Mouse (Mus musculus) forelimb bud, embryonic 11.5 days (tissue): ENCODE data around the gene Prom1.

ENCODE experiments used
- DNase-seq: peaks from one replicate; pipeline ENCODE4 v3.0.0-alpha.2; 2012; ENCODE audit warnings: low read depth, low spot score

Gene Prom1

DNA sequence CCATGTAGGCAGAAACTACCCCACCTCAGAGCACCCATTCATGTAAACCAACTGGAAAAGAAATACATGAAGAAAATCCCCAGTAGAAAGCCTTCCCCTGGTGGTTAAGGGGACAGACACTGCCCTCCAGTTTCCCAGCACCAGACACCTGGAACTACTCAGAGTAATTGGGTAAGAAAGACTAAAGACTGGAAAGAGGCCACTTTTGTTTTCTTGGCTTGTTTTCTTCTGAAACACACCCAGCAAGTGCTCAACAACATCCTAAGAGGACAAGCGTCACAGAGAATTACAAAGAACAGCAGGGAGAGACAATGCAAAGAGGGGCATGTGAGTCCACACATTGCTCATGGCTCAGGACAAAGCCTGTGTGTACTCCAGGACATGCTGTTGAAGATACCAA lies 20.7 kb downstream of the Prom1 start:
- DNase-seq, result peak; percentile 29

- no peak for DNase-seq
Measured at GRCm38 (mm10) chr5:44080276-44081054, 21.4 kb downstream of the Prom1 start.

GRCm38 (mm10) chr5:44075432-44075831 lies 26.4 kb downstream of the Prom1 start:
- no peak for DNase-seq

DNA sequence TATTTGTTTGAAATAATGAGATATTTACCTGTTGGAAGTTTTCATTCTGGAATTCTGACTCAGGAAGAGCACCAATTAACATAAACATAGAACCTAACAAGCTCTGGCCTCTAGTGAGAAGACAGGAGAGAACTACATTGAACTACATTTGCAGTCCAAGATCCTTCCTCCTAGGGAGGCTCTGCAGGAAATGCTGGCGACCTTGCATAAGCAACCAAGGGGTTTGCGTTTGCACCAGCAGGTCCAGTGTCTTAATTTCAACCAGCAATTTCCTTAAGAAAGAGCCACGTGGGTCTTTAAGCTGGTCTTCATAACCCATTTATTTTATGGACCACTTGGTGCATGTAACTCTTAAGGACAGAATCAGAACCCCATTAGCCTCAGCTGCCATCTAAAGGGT lies 28.2 kb downstream of the Prom1 start:
- DNase-seq, result no peak

DNA sequence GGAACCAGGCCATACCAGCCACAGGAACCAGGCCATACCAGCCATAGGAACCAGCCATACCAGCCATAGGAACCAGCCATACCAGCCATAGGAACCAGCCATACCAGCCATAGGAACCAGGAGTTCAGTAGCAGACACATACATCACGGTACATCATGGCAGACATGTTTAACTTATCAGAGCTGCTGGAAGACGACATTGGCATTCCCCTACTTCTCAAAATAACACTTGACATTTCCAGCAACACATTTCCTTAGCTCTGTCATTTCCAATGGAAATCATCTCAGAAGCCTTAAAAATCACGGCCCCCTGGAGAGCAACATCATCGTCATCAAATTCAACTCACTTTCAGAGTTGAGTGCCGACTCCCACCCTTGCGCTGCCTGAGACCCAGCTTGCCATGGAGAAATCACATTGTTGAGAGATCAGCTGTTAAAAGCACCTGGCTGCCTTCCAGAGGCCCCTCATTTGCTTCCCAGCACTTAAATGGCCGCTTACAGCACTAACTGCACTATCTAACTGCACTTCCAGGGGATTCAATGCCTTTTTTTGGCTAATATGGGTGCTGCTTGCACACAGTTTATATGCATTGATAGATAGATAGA lies 31.2 kb downstream of the Prom1 start:
- DNase-seq, result no peak

DNA sequence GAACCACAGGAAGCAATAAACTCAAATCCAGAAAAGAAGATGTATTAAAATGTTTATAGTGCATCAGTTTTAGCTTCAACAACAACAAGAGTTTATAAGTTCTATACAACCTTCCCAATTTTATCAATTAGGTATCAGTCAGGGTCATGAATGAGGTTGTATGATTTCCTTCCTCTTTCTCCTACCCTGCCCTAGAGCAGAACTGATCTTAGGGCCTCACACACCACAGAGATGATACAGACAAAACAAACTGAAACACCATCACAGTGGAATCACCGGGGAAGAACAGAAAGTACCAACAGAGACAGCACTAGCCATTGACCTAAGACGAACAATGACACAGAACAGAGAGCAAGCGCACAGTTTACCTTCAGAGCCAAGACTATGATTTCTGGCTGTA lies 43.6 kb downstream of the Prom1 start:
- no peak for DNase-seq

GRCm38 (mm10) chr5:44050213-44050612 lies 51.6 kb downstream of the Prom1 start:
- DNase-seq, result no peak

- no peak for DNase-seq
Measured at GRCm38 (mm10) chr5:44049395-44049976, 52.3 kb downstream of the Prom1 start.

GRCm38 (mm10) chr5:44048568-44049363 lies 53.1 kb downstream of the Prom1 start:
- DNase-seq, result peak; percentile 66

DNA sequence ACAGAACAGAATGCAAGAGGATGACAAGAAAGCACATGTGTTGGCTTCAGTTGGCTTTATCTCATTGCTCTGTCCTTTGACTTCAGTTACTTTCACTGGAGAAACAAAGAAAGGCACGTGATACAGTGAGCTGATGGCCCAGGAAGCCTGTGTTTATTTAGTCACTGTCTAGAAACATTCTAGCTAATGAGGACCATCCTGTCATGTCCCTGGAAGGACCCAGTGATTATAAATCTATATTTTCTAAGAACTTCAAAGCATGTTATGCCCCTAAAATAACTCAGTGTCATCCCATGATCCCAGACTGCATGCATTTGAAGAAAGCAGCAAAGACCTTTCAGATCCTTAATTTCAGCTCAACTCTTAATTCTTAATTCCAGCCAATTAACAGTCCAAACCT lies 60.1 kb downstream of the Prom1 start:
- no peak for DNase-seq

DNA sequence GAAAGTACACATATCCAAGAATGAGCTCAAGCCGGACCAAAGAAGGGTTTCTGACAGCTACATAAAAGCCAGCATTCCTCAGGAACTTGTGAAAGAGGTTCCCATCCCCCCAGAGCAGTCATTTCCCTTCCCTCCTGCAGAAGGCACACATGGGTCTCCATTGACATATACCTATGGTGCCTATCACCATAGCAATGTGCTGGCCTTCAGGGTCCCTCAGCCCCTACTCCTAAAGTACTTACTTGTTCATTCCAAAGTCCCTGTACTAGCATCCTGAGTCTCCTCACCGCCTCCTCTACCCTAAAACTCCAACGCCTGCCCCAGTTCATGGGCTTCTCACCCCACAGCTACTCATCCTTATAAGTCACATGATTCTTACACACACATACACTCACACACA lies 60.8 kb downstream of the Prom1 start:
- DNase-seq, result no peak

- DNase-seq, result no peak
Measured at GRCm38 (mm10) chr5:43998295-43998989, 103.4 kb downstream of the Prom1 start.

DNA sequence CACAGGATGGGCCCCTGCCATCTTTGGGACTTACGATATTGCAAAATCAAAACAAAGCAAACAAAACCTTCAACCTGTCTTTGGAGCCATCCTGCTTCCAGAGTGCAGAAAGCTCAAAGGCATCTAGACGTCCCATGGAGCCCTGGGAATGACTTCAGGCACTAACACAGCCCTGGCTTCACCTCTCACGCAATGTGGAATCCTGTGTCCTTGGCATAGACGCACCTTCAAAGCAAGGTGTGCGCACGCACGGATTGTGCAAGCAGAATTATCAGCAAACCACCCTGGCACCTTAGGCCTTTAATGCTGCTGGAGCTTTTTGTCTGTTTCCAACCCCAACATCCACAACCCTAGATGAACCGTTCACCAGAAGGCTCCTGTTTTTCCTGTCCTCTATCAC lies 104.2 kb downstream of the Prom1 start:
- DNase-seq, result no peak

- no peak for DNase-seq
Measured at GRCm38 (mm10) chr5:43996162-43996561, 105.7 kb downstream of the Prom1 start.

DNA sequence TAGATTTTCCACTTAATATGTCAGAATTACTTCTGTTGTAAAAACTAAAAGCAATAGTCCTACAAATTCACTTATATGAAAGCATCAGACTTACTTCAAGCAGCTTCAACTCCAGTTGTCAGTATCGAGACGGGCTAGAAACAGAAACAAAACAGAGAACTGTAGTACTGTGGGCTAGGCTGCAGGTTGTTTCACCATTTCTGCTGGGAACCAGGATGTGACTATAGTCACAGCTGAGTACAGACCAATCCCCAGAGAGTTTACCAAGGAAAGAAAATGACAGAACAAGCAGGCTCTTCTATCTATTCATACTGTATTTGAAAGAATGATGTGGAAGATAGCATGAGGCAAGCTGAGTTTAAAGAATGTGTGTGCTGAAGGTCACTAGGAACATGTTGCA lies 106.9 kb downstream of the Prom1 start:
- no peak for DNase-seq

GRCm38 (mm10) chr5:43990316-43990715 lies 111.5 kb downstream of the Prom1 start:
- peak; percentile 39 for DNase-seq

- DNase-seq, result no peak
Measured at GRCm38 (mm10) chr5:43989017-43989416, 112.8 kb downstream of the Prom1 start.

DNA sequence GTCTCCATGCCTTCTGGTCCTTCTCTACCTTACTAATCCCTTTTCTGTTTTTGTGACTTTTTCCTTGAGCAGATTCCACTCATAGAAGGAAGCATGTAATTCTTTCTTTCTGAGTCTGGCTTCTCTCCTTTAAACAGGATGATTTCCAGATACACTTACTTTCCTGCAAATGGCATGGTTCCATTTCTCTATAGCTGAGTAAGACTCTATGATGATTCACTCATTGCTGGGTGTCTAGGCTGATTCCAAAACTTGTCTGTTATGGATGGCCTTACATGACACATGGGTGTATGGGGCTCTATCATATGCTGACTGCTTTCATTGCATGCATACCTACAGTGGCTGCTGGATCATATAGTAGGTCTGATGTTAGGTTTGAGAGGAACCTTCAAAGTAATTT lies 115.6 kb downstream of the Prom1 start:
- DNase-seq, result no peak

DNA sequence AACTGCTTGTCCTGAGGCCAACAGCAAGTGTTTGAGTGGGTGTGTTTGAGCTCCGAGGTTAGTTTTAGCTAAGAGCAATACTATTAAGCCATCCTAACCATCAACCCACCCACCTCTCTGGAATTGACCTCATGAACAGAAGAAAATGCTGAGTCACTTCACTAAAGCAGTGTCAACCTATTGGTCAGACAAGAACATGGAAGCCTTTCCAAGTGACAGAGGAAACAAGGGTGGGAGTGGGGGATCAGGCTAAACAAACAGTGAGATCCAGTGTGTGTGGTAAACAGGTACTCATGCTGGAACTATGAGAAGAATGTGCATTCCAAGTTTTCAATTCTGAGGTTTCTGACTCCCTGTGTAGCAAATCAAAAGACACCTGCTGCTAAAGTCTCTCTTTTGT lies 118.9 kb downstream of the Prom1 start:
- no peak for DNase-seq

- no peak for DNase-seq
Measured at GRCm38 (mm10) chr5:43981620-43982019, 120.2 kb downstream of the Prom1 start, which contains the start of gene Fgfbp1. Fgfbp1 (minus strand) TSS chr5:43981779.

- no peak for DNase-seq
Measured at GRCm38 (mm10) chr5:43980397-43980796, 121.4 kb downstream of the Prom1 start.
